In genomic region chr12:117760846-117761245, GRCm38 (mm10) we compare ENCODE assay signal across 19 mouse cellular contexts.
"Had no signal": no experiment of that assay in that cellular context is flagged by ENCODE, and none has a peak within 500 bp of the region (broad histone marks: within the 10 kb centered on the region; RNA-seq: fewer than 3 reads in every experiment).

No protein-coding gene starts in this region.

- H3K9ac ChIP-seq: lung, embryonic 15.5 days; midbrain, embryonic 13.5 days; neural tube, embryonic 13.5 days; neural tube, embryonic 15.5 days had no signal

- H3K4me2 ChIP-seq: lung, embryonic 15.5 days; midbrain, embryonic 11.5 days; midbrain, embryonic 13.5 days; neural tube, embryonic 13.5 days; neural tube, embryonic 15.5 days had no signal

- H3K27me3 ChIP-seq: lung, embryonic 15.5 days; midbrain, embryonic 13.5 days; neural tube, embryonic 13.5 days; neural tube, embryonic 15.5 days had no signal

- H3K4me3 ChIP-seq: lung, embryonic 15.5 days; megakaryocyte, embryonic 14.5 days; midbrain, embryonic 13.5 days; myocyte; neural tube, embryonic 13.5 days; neural tube, embryonic 15.5 days had no signal

- H3K27ac ChIP-seq: lung, embryonic 15.5 days; macrophage; midbrain, embryonic 13.5 days; neural tube, embryonic 13.5 days; neural tube, embryonic 15.5 days had no signal

- H3K9me3 ChIP-seq: lung, embryonic 15.5 days; megakaryocyte, embryonic 14.5 days; midbrain, embryonic 13.5 days; neural tube, embryonic 13.5 days; neural tube, embryonic 15.5 days had no signal

- DNase-seq: lung, adult 2 months; lung, postnatal 14 days; lung, postnatal 36 days; retina, postnatal 1 day; right cerebral cortex, adult 18-20 months; right cerebral cortex, postnatal 25 days; right cerebral cortex, postnatal 4 days; spleen, adult 18-20 months; thymus, adult 18-20 months; thymus, postnatal 14 days; thymus, postnatal 36 days had no signal
